Mouse (Mus musculus): ENCODE measurements at regions not wholly inside any gene's neighbourhood (a gene's known extent, or its start where the extent isn't known, plus 50 kb on each side); places are given as distances from the start of the nearest gene placed in this dataset.

- Histone ChIP-seq H3K4me3 (ENCODE audit: control insufficient read depth, low read depth, low read length) (peak overlapping the region; percentile 99), H3K36me3 (ENCODE audit: control insufficient read depth, insufficient read depth, low read length) (no peaks in the 10 kb centered on the region), H3K4me1 (ENCODE audit: control insufficient read depth, insufficient read depth, low read length) (peaks cover 8% of the 10 kb centered on the region), H3K27ac (ENCODE audit: control insufficient read depth, insufficient read depth, low read depth, low read length) (peak overlapping the region; percentile 99), H3K27me3 (ENCODE audit: control insufficient read depth, insufficient read depth, low read length) (no peaks in the 10 kb centered on the region)
- TF ChIP-seq POLR2A (IDR thresholded peaks at IDR 0.05; ENCODE audit: control insufficient read depth, low read depth, low read length) = peak; percentile 88
- TF ChIP-seq CTCF (IDR thresholded peaks at IDR 0.05; ENCODE audit: control insufficient read depth, insufficient read depth, insufficient replicate concordance, low read depth, low read length) = no peak
These were observed 52.3 kb upstream of the Wnt7b start for GRCm38 (mm10) chr15:85634322-85635141.

GRCm38 (mm10) chr15:85635425-85635824 is 53.2 kb upstream of the Wnt7b start:
- Histone ChIP-seq H3K27me3 (ENCODE audit: control insufficient read depth, insufficient read depth, low read length) (no peaks in the 10 kb centered on the region), H3K36me3 (ENCODE audit: control insufficient read depth, insufficient read depth, low read length) (no peaks in the 10 kb centered on the region), H3K27ac (ENCODE audit: control insufficient read depth, insufficient read depth, low read depth, low read length) (peak overlapping the region; percentile 99), H3K4me3 (ENCODE audit: control insufficient read depth, low read depth, low read length) (no peak overlapping the region; the same call in 1 of the 2 replicates), H3K4me1 (ENCODE audit: control insufficient read depth, insufficient read depth, low read length) (peaks cover 8% of the 10 kb centered on the region)
- TF ChIP-seq POLR2A (IDR thresholded peaks at IDR 0.05; ENCODE audit: control insufficient read depth, low read depth, low read length) = no peak
- TF ChIP-seq CTCF (IDR thresholded peaks at IDR 0.05; ENCODE audit: control insufficient read depth, insufficient read depth, insufficient replicate concordance, low read depth, low read length) = no peak

GRCm38 (mm10) chr15:85639566-85639965 is 57.3 kb upstream of the Wnt7b start:
- Histone ChIP-seq H3K4me1 (ENCODE audit: control insufficient read depth, insufficient read depth, low read length) (peaks cover 9% of the 10 kb centered on the region), H3K36me3 (ENCODE audit: control insufficient read depth, insufficient read depth, low read length) (no peaks in the 10 kb centered on the region), H3K27ac (ENCODE audit: control insufficient read depth, insufficient read depth, low read depth, low read length) (no peak overlapping the region), H3K27me3 (ENCODE audit: control insufficient read depth, insufficient read depth, low read length) (no peaks in the 10 kb centered on the region), H3K4me3 (ENCODE audit: control insufficient read depth, low read depth, low read length) (no peak overlapping the region)
- TF ChIP-seq CTCF (IDR thresholded peaks at IDR 0.05; ENCODE audit: control insufficient read depth, insufficient read depth, insufficient replicate concordance, low read depth, low read length) = no peak
- TF ChIP-seq POLR2A (IDR thresholded peaks at IDR 0.05; ENCODE audit: control insufficient read depth, low read depth, low read length) = no peak

- peaks cover 8% of the 10 kb centered on the region for H3K4me1 ChIP-seq (ENCODE audit: control insufficient read depth, insufficient read depth, low read length)
- 0 out of 2 replicates have a peak, but pooled peaks cover 2% of the 10 kb centered on the region for H3K27me3 ChIP-seq (ENCODE audit: control insufficient read depth, insufficient read depth, low read length)
- H3K36me3 ChIP-seq (ENCODE audit: control insufficient read depth, insufficient read depth, low read length) = no peaks in the 10 kb centered on the region
- H3K4me3 ChIP-seq (ENCODE audit: control insufficient read depth, low read depth, low read length) = no peak overlapping the region
- TF ChIP-seq POLR2A (IDR thresholded peaks at IDR 0.05; ENCODE audit: control insufficient read depth, low read depth, low read length) = no peak
- no peak for TF ChIP-seq CTCF (IDR thresholded peaks at IDR 0.05; ENCODE audit: control insufficient read depth, insufficient read depth, insufficient replicate concordance, low read depth, low read length)
- H3K27ac ChIP-seq (ENCODE audit: control insufficient read depth, insufficient read depth, low read depth, low read length) = no peak overlapping the region
These were observed 59.1 kb upstream of the Wnt7b start for GRCm38 (mm10) chr15:85641120-85642080.

GRCm38 (mm10) chr15:85645396-85645795 is 63.1 kb upstream of the Wnt7b start:
- no peaks in the 10 kb centered on the region for H3K36me3 ChIP-seq (ENCODE audit: control insufficient read depth, insufficient read depth, low read length)
- TF ChIP-seq CTCF (IDR thresholded peaks at IDR 0.05; ENCODE audit: control insufficient read depth, insufficient read depth, insufficient replicate concordance, low read depth, low read length) = no peak
- 0 out of 2 replicates have a peak, but pooled peaks cover 2% of the 10 kb centered on the region for H3K27me3 ChIP-seq (ENCODE audit: control insufficient read depth, insufficient read depth, low read length)
- peak overlapping the region; percentile 8 for H3K27ac ChIP-seq (ENCODE audit: control insufficient read depth, insufficient read depth, low read depth, low read length)
- H3K4me3 ChIP-seq (ENCODE audit: control insufficient read depth, low read depth, low read length) = no peak overlapping the region; the same call in 1 of the 2 replicates
- peaks cover 10% of the 10 kb centered on the region for H3K4me1 ChIP-seq (ENCODE audit: control insufficient read depth, insufficient read depth, low read length)

- Histone ChIP-seq H3K4me1 (ENCODE audit: control insufficient read depth, insufficient read depth, low read length) (peaks cover 10% of the 10 kb centered on the region), H3K27ac (ENCODE audit: control insufficient read depth, insufficient read depth, low read depth, low read length) (peak overlapping the region; percentile 8), H3K36me3 (ENCODE audit: control insufficient read depth, insufficient read depth, low read length) (no peaks in the 10 kb centered on the region), H3K4me3 (ENCODE audit: control insufficient read depth, low read depth, low read length) (peak overlapping the region; percentile 75), H3K27me3 (ENCODE audit: control insufficient read depth, insufficient read depth, low read length) (0 out of 2 replicates have a peak, but pooled peaks cover 2% of the 10 kb centered on the region)
- TF ChIP-seq CTCF (IDR thresholded peaks at IDR 0.05; ENCODE audit: control insufficient read depth, insufficient read depth, insufficient replicate concordance, low read depth, low read length) (no peak), POLR2A (IDR thresholded peaks at IDR 0.05; ENCODE audit: control insufficient read depth, low read depth, low read length) (no peak)
These were observed 63.8 kb upstream of the Wnt7b start for GRCm38 (mm10) chr15:85645971-85646638.
